Mouse (Mus musculus) testis, adult 2 months (tissue): ENCODE results near the gene Gm9964. TPM values are rescaled to one million over a fixed set of nuclear protein-coding genes. Genes with fewer than 3 reads are reported as not detected.
"Not testable (repeated sequence)": the region's sequence is repeated elsewhere in the genome, so short reads cannot be mapped to it uniquely, and the experiment has no call there.

Source experiments
- H3K27ac ChIP-seq: fragments of 200-500 bp; 2 replicates; pipeline ENCODE4 v1.5.1; 2012; ENCODE audit warnings: low read depth, low read length; ENCODE audit not compliant: control insufficient read depth, insufficient read depth
- H3K27me3 ChIP-seq: fragments of 200-500 bp; 2 replicates; pipeline ENCODE4 v1.6.1; 2012; ENCODE audit warnings: mild to moderate bottlenecking, low read length, moderate library complexity; ENCODE audit not compliant: control insufficient read depth, insufficient read depth
- H3K36me3 ChIP-seq: fragments of 200-500 bp; 2 replicates; pipeline ENCODE4 v1.6.1; 2012; ENCODE audit warnings: mild to moderate bottlenecking, low read length; ENCODE audit not compliant: control insufficient read depth, insufficient read depth
- H3K4me1 ChIP-seq: fragments of 200-500 bp; 2 replicates; pipeline ENCODE4 v1.6.1; 2012; ENCODE audit warnings: low read length; ENCODE audit not compliant: control insufficient read depth, insufficient read depth
- H3K4me3 ChIP-seq: fragments of 200-500 bp; 2 replicates; pipeline ENCODE4 v1.5.1; 2012; ENCODE audit warnings: low read depth, mild to moderate bottlenecking, low read length, moderate library complexity, mixed read lengths; ENCODE audit not compliant: control insufficient read depth
- CTCF ChIP-seq: fragments of 200-500 bp; IDR thresholded peaks from 2 replicates; pipeline ENCODE4 v1.5.1; 2012; ENCODE audit warnings: low read depth, mild to moderate bottlenecking, inconsistent platforms, low read length, moderate library complexity; ENCODE audit not compliant: control insufficient read depth, insufficient read depth, insufficient replicate concordance
- POLR2A ChIP-seq: fragments of 200-500 bp; IDR thresholded peaks from 2 replicates; pipeline ENCODE4 v1.6.1; 2012; ENCODE audit warnings: low read depth, mild to moderate bottlenecking, inconsistent platforms, low read length, moderate library complexity; ENCODE audit not compliant: control insufficient read depth
- polyA plus RNA-seq: library from polyadenylated mRNA; depleted of rRNA; stranded (reverse); fragments of >200 nt; gene quantifications from 2 replicates; pipeline ENCODE4 v1.2.3, GENCODE M21; 2012

Gene Gm9964
- polyA plus RNA-seq, 1 experiment: 0.21 TPM

DNA sequence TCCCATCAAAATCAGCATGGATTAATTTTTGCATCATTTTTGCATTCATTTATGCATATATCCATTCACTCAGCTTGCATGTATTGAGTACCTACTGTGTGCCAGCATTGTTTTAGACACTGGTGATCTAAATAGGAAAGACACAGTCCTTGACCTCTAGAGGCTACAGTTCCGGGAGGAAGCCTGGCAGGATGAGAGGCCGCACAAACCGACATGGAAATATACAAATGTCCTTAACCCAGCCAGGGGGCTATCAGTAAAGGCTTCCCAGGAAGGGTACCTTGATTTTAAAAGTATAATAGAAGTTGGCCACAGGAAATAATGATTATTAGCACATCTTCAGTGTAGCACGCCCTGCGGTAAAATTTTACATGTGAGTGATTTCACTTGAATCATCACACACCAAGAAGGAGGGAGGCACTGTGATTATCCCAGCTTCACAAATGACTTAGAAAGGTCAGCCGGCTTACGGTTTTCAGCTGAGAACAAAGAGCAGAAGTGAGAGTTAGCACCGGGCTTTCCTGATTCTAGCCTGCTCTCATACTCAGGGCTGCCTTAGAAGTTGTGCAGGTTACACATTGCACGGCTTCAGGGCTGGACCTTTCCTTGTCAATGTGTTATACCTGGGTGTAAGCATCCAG lies 11.0 kb upstream of the Gm9964 start:
- Histone ChIP-seq H3K27me3 (no peaks in the 10 kb centered on the region), H3K4me3 (no peak overlapping the region), H3K4me1 (no peaks in the 10 kb centered on the region; the same call in none of the 2 replicates), H3K27ac (no peak overlapping the region), H3K36me3 (no peaks in the 10 kb centered on the region)
- TF ChIP-seq CTCF: no peak
- TF ChIP-seq POLR2A: no peak

DNA sequence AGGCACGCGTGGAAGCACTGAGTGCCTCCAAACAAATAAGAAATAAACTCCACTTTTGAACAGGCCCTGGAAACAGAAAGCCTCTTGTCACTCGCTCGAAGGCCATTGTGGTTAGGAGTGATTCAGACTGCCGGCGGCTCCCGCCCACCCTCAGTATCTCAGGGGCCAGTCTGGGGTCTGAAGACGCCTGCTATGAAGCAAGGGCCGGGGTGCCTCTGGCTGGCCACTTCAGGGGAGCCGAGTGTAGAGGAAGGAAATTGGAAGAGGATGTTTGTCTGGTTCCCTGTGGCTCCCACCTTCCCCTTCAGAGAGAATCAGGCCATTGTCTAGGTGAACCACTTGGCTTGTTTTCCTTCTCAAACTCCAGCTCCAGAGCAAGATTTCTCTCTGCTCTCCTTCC lies 10.3 kb upstream of the Gm9964 start:
- Histone ChIP-seq H3K27ac (peak overlapping the region; percentile 16; the same call in 1 of the 2 replicates), H3K27me3 (no peaks in the 10 kb centered on the region), H3K4me1 (no peaks in the 10 kb centered on the region; the same call in none of the 2 replicates), H3K36me3 (no peaks in the 10 kb centered on the region), H3K4me3 (peak overlapping the region; percentile 83)
- TF ChIP-seq CTCF (no peak), POLR2A (no peak)

DNA sequence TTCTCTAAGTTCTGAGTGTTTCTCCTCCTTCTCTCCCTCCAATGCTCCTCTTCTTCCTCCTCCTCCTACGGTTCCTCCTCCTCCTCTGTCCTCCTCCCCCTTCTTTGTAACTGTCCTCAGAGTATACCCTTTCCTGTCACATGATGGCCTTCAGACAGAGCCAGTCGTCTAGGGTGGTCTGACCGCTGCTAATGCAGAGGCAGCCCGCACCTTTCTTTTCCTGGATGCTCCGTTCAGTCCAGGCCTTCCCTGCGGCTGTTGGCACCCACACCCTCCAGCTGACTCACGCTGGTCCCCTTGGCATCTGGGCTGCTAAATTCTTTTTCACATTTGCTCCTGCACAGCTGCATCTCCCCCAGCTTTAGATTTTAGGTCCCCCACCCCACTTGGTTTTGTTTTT lies 9.8 kb upstream of the Gm9964 start:
- Histone ChIP-seq H3K36me3 (no peaks in the 10 kb centered on the region), H3K4me1 (no peaks in the 10 kb centered on the region; the same call in none of the 2 replicates), H3K27ac (no peak overlapping the region), H3K27me3 (no peaks in the 10 kb centered on the region), H3K4me3 (peak overlapping the region; percentile 83)
- TF ChIP-seq POLR2A (no peak), CTCF (no peak)

DNA sequence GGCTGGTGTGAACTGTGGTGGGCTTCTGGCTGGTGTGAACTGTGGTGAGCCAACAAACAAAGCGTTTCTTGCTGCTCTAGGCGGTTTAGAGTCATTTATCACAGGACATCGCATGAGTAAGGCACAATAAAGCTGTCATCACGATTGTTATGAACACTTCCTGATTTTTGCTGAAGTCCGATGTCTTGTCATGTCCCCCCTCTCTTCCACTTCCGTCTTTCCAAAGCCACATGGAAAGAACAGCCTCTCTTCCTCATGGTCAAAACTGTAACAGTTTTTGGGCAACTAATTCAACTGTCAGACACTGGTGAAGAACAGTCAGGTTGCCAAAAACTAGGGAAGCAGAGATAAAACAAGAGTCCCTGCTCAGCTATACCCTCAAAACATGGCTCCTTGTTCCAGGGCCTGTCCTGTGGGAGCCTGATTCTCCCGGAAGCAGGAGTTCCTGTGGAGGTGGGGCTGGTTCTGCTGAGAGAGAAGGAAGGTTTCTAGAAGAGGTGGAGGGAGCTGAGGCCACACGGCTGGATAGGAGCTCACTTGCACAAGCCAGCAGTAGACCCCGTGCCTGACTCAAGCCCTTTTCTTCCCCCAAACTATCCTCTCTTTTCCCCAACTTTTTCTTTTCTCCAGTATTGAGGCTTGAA lies 9.1 kb upstream of the Gm9964 start:
- H3K4me3 ChIP-seq: peak overlapping the region; percentile 83
- H3K27me3 ChIP-seq: no peaks in the 10 kb centered on the region
- H3K36me3 ChIP-seq: no peaks in the 10 kb centered on the region
- TF ChIP-seq CTCF (no peak), POLR2A (no peak)
- H3K27ac ChIP-seq: no peak overlapping the region; the same call in 1 of the 2 replicates
- H3K4me1 ChIP-seq: no peaks in the 10 kb centered on the region; the same call in none of the 2 replicates

DNA sequence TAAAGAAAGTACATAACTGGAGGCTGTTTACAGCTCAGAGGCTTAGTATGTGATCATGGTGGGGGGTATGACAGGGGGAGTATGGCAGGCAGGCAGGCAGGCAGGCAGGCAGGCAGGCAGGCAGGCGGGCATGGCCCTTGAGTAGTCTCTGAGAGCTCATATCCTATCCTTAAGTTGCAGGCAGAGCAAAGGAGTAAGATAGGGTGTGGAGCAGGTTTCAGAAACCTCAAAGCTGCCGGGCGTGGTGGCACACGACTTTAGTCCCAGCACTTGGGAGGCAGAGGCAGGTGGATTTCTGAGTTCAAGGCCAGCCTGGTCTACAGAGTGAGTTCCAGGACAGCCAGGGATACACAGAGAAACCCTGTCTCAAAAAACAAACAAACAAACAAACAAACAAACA lies 7.5 kb upstream of the Gm9964 start:
- H3K27ac ChIP-seq, H3K4me1 ChIP-seq, H3K36me3 ChIP-seq, H3K27me3 ChIP-seq: not testable (repeated sequence)
- peak overlapping the region; percentile 70 for H3K4me3 ChIP-seq

DNA sequence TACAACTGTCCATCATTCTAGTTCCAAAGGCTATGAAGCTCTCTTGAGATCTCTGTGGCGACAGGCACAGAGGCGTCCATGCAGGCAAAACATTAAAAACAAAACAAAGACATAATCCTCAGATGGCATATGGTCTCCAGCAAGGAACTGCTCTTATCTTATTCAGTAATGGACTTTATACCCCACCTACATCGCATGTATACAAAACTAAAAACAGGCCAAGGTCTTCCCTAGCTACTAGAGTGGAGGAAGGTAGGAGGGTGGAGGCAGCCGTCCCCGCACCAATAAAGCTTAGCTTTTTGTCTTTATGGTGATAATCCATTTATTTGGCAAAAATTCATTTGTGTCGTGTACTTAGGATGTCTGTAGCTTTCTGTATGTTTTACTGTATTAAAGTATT lies 6.4 kb upstream of the Gm9964 start:
- no peaks in the 10 kb centered on the region for H3K36me3 ChIP-seq
- H3K4me3 ChIP-seq: no peak overlapping the region; the same call in 1 of the 2 replicates
- TF ChIP-seq POLR2A (no peak), CTCF (no peak)
- no peaks in the 10 kb centered on the region for H3K27me3 ChIP-seq
- no peak overlapping the region for H3K27ac ChIP-seq
- no peaks in the 10 kb centered on the region; the same call in none of the 2 replicates for H3K4me1 ChIP-seq

DNA sequence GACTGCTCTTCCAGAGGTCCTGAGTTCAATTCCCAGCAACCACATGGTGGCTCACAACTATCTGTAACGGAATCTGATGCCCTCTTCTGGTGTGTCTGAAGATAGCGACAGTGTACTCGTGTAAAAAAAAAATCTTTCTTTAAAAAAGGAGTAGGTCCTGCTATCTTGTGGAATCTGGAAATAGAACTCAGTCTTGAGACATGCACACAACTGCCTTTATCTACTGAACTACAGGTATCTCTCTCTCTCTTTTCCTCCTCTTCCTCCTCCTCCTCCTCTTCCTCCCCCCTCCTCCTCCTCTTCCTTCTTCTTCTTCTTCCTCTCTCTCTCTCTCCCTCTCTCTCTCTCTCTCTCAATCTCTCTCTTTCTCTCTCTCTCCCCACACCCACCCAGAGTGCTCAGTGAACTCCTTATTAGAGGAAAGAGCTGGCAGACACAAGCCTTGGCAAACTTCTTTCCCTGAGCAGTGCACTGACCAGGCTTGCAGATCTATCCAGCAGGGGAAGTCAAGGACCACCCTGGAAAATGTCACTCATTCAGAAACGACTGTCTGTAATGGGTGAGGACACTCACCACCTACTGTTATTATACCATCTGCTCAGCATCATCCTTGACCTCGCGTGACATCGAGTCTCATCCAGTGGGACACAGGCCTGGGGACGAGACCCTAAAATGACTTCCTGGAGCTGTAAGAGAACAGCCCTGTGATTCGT lies 3.2 kb upstream of the Gm9964 start:
- no peak for TF ChIP-seq CTCF
- TF ChIP-seq POLR2A: no peak
- no peaks in the 10 kb centered on the region for H3K27me3 ChIP-seq
- no peaks in the 10 kb centered on the region for H3K4me1 ChIP-seq
- H3K4me3 ChIP-seq: no peak overlapping the region
- H3K27ac ChIP-seq: no peak overlapping the region
- H3K36me3 ChIP-seq: no peaks in the 10 kb centered on the region

DNA sequence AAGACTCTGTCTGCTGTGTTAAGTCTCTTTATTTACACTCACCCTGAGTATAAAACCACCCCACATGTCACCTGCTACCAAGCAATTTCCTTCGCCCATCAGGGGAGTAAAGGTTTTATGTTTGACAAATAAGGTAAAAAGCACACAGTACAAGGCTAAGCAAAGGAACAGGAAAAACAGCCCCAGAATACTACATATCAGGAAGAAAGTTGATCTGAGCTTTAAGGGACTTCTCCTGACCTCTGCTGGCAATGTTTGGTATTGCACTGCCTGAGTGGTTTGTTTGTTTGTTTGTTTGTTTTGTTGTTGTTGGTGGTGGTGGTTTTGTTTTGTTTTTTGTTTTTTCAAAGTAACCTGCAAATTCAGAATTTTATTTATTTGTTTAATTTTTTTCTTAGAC lies 539 bp downstream of the Gm9964 start:
- Histone ChIP-seq H3K27me3 (no peaks in the 10 kb centered on the region), H3K36me3 (no peaks in the 10 kb centered on the region), H3K27ac (no peak overlapping the region), H3K4me1 (no peaks in the 10 kb centered on the region), H3K4me3 (no peak overlapping the region)
- TF ChIP-seq POLR2A: no peak
- peak; percentile 42; the same call in 1 of the 2 replicates for TF ChIP-seq CTCF
